Mouse (Mus musculus) embryonic fibroblast, embryonic 13.5 days (primary cell): ENCODE data around the gene Foxf1.

Experiments
- CTCF ChIP-seq: IDR thresholded peaks from 2 replicates; pipeline ENCODE4 v1.5.1; 2011; ENCODE audit warnings: mild to moderate bottlenecking, control low read depth, low read length, moderate library complexity, borderline replicate concordance; ENCODE audit not compliant: insufficient read depth
- POLR2A ChIP-seq: IDR thresholded peaks from 2 replicates; pipeline ENCODE4 v1.6.1; 2011; ENCODE audit warnings: low read depth, mild to moderate bottlenecking, control low read depth, low read length, moderate library complexity

DNA sequence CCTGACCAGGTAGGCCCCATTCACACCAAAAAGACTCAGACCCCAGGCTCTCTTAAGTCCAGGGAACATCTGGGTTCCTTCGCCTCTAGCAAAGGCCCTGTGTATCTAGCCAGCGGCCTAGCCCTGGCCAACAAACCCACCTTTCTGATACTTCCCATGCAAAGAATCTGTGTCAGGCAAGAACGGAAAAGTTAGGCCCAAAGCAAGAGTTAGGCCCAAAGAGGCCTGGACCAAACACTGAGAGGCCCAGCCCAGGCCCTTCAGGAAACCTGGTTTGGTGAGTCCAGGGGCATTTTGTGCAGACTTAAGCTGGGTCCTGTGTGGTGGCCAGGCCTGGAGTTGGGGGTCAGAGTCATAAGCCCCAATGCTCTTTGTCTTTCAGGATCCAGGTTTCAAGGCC is 1.4 kb downstream of the Foxf1 start:
- TF ChIP-seq CTCF, result no peak
- no peak for TF ChIP-seq POLR2A
